Mouse (Mus musculus): ENCODE results near the gene Gm17334. TPM values are rescaled to one million over a fixed set of nuclear protein-coding genes. Genes with fewer than 3 reads are reported as not detected.

The Gm17334 gene
- polyA plus RNA-seq, 1 experiment from 2014 or later: not detected

DNA sequence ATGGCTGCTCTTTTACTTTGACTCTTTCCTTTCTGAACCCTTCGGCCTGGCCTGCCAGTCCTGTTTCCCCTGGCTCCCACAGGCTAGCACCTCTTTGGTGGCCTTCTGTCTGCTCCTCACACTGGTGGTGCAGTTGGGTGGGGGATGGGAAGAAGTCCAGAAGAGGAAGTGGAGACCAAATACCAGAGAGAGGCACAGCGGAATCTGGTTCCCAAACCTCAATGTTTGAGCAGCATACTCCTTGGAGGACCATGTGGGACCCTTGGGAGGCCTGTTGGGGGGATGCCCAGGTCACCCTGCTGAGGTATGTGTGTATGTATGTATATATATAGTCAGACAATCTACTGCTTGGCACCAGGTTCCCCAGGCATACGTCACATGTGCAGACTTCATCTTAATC is 21.0 kb upstream of the Gm17334 start:
- H3K9me3 ChIP-seq (replicated peaks): no peaks in the 10 kb centered on the region
- peaks cover 32% of the 10 kb centered on the region for H3K4me1 ChIP-seq
- no peak overlapping the region for H3K4me3 ChIP-seq
- 81% methylated on average over 3 of the region's 3 CpGs for WGBS
- H3K27me3 ChIP-seq (ENCODE audit: low read depth, poor library complexity, severe bottlenecking): no peaks in the 10 kb centered on the region
- no peak for DNase-seq (ENCODE audit: low spot score)
- no peaks in the 10 kb centered on the region for H3K36me3 ChIP-seq
- peak overlapping the region; percentile 53; the same call in 1 of the 2 replicates for H3K27ac ChIP-seq

DNA sequence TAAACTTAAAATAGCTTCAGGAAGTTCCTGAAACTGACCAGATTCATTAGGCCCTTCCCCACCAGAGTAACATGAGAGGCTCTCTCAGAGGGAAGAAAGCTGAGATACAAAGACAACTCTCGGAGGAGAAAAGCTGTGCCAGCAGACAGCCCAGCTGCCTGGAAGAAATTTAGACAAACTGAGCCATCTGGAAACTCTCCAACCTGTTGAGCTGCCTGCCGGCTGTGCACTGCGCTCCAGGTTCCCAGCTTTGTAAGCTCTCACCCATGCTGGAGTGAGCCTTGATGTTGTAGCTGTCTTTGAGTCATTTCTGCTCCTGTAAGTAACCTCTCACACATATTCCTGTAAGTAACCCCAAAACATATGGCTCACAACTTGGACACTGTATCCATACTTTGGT is 20.0 kb upstream of the Gm17334 start:
- Histone ChIP-seq H3K36me3 (no peaks in the 10 kb centered on the region), H3K4me3 (no peak overlapping the region), H3K4me1 (peaks cover 40% of the 10 kb centered on the region), H3K27ac (no peak overlapping the region), H3K9me3 (replicated peaks) (no peaks in the 10 kb centered on the region), H3K27me3 (ENCODE audit: low read depth, poor library complexity, severe bottlenecking) (no peaks in the 10 kb centered on the region)
- WGBS: 76% methylated on average over 3 of the region's 3 CpGs
- DNase-seq (ENCODE audit: low spot score): no peak

DNA sequence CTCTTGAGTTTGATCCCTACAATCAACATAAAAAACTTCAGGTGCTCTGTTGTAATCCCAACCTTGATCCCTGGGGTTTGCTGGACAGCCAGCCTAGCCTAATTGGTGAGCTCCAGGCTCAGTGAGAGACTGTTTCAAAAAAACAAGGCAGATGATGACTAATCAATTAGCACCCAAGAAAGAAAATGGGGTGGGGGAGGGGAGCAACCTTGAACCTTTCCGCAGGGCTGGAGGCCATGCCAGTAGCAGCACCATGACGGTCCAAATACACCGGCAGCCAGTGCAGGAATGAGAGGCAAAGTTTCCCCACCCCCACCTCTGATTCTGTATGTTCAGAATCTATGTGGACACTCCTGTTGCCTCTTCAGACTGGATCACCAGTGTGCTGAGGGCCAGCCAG is 16.3 kb upstream of the Gm17334 start:
- 77% methylated on average over 3 of the region's 3 CpGs for WGBS
- no peaks in the 10 kb centered on the region for H3K9me3 ChIP-seq (replicated peaks)
- no peak for DNase-seq (ENCODE audit: low spot score)
- no peaks in the 10 kb centered on the region for H3K36me3 ChIP-seq
- no peak overlapping the region for H3K27ac ChIP-seq
- peaks cover 23% of the 10 kb centered on the region for H3K4me1 ChIP-seq
- no peaks in the 10 kb centered on the region for H3K27me3 ChIP-seq (ENCODE audit: low read depth, poor library complexity, severe bottlenecking)
- H3K4me3 ChIP-seq: no peak overlapping the region

DNA sequence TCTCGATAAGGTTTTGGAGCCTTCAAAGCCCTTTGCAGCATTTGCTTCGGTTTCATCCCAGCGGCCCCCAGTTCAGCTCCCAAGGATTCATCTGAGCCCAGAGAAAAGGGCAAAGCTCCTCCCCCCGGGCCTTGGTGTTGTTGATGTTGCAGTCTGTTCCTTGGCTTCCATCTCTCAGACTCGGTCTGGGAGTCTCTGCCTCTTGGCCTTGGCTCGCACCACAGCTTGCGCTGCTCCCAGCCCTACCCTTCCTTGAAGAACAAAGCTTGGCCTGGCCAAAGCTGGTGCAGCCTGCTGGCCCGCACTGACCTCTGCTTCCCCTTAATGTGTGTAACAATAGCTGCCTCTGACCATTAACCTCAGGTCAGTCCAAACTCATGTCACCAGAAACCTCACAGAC is 15.2 kb upstream of the Gm17334 start:
- H3K36me3 ChIP-seq: no peaks in the 10 kb centered on the region
- H3K4me1 ChIP-seq: peaks cover 20% of the 10 kb centered on the region
- WGBS: 69% methylated on average over 8 of the region's 8 CpGs
- H3K4me3 ChIP-seq: no peak overlapping the region
- peak overlapping the region; percentile 11; the same call in 1 of the 2 replicates for H3K27ac ChIP-seq
- no peaks in the 10 kb centered on the region for H3K9me3 ChIP-seq (replicated peaks)
- DNase-seq (ENCODE audit: low spot score): no peak
- H3K27me3 ChIP-seq (ENCODE audit: low read depth, poor library complexity, severe bottlenecking): no peaks in the 10 kb centered on the region

DNA sequence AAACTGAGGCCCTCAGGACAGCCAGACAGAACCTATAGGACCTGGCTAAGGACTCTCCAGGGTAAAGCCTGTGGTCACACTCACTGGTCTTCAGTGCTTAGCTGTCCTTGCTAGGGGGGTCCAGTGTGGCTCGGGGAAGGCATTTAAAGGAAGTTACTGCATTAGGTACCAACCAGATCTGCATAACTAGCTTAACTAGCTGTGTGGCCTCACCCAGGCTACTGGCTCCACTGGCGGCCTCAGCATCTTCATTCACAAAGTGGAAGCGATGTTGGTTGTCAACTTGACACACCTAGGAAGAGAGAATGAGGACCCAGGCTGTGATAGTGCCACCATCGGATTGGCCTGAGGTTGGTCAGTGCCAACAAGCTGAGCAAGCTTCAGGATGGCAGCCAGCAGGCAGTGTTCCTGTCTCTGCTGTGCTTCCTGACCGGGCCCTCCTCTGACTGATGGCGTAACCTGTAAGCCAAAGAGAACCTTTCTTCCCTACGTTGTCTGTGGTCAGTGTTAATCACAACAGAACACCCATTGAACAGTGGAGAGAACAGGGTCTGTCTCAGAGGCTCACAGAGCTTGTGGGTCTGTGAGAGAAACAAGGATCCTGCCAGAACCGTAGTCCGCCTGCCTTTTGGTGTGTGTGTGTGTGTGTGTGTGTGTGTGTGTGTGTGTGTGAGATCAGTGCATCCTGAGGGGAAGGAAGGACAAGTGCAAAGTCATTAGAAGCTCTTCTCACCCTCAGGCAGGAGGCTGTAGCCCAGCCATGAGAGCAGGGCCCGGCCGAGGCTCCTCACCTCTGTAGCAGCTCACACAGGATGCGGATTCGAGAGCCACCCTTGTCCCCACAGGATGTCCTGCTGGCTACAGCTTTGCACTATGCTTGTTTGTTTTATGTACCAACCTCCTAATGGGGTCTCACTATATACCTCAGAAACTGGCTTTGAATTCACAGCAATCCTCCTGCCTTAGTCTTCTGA is 13.4 kb upstream of the Gm17334 start:
- DNase-seq (ENCODE audit: low spot score): no peak
- no peaks in the 10 kb centered on the region for H3K9me3 ChIP-seq (replicated peaks)
- H3K27me3 ChIP-seq (ENCODE audit: low read depth, poor library complexity, severe bottlenecking): no peaks in the 10 kb centered on the region
- WGBS: 86% methylated on average over 13 of the region's 13 CpGs
- H3K4me3 ChIP-seq: no peak overlapping the region
- H3K27ac ChIP-seq: no peak overlapping the region
- peaks cover 21% of the 10 kb centered on the region for H3K4me1 ChIP-seq
- H3K36me3 ChIP-seq: no peaks in the 10 kb centered on the region

DNA sequence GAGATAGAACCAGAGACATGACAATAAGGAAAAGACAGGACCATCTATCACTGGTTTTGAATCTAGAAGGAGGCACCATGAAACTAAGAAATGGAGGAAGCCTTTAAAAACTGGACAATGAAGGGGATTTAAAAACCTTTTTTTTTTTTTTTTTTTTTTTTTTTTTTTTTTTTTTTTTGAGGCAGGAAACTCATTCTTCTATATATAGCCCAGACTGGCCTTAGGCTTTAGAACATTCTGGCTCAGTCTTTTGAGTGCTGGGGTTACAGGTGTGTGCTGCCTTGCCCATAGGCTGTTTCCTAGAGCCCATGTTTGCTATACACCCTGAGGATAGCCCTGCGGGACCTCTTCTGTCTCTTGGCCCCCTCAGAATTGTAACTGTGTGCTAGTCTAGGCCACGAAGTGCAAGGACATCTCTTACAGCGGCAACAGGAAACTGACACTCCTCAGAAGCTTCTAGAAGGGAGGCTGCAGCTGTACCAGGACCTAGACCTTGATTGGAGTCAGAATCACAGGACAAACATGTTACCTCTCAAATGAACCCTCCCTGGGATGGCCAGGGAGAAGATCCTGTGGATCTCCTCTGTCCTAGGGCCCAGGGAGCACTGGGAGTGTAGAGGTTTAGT is 12.4 kb upstream of the Gm17334 start:
- no peak overlapping the region for H3K27ac ChIP-seq
- peaks cover 23% of the 10 kb centered on the region for H3K4me1 ChIP-seq
- 87% methylated on average over 3 of the region's 3 CpGs for WGBS
- H3K36me3 ChIP-seq: no peaks in the 10 kb centered on the region
- no peak for DNase-seq (ENCODE audit: low spot score)
- no peaks in the 10 kb centered on the region for H3K9me3 ChIP-seq (replicated peaks)
- H3K4me3 ChIP-seq: no peak overlapping the region
- H3K27me3 ChIP-seq (ENCODE audit: low read depth, poor library complexity, severe bottlenecking): no peaks in the 10 kb centered on the region

DNA sequence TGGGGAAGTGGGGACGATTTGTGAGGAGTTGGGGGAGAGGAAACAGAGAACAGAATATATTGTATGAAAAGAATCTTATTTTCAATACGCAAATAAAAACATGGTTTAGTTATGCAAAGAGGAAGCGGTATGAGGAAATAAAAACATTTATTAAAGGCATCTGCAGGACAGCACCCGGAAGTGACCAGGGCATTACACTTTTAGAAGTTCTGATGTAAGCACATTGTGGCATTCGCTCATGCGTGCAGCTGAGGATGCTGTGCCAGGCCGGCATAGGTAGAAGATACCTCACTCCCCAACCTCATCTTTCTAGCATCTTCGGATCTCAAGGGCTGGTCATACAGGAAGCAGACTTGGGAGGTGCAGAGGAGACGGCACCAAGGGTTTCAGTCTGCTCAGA is 10.3 kb upstream of the Gm17334 start:
- H3K4me1 ChIP-seq: peaks cover 12% of the 10 kb centered on the region
- H3K9me3 ChIP-seq (replicated peaks): no peaks in the 10 kb centered on the region
- H3K36me3 ChIP-seq: no peaks in the 10 kb centered on the region
- no peak overlapping the region for H3K27ac ChIP-seq
- DNase-seq (ENCODE audit: low spot score): no peak
- no peaks in the 10 kb centered on the region for H3K27me3 ChIP-seq (ENCODE audit: low read depth, poor library complexity, severe bottlenecking)
- WGBS: 93% methylated on average over 9 of the region's 9 CpGs
- no peak overlapping the region for H3K4me3 ChIP-seq

DNA sequence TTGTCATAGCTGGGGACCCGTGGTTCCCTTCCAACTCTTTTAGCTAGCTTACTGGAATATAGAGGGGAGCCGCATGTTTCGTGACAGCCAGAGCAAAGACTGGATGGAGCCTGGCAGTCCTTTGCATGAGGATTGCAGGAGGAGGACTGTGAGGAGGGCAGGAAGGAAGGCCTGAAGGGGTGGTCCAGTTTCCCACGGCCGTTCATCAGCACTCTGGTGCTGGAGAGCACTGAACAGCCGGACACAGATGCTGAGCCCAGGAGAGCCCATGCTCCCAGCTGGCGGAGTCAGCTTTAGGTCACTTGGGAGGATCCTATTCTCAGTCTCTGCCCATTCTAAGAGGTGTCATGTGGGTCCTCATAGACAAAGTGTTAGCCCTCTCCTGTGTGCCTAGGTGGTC is 9.0 kb upstream of the Gm17334 start:
- Histone ChIP-seq H3K27ac (no peak overlapping the region), H3K9me3 (replicated peaks) (no peaks in the 10 kb centered on the region), H3K27me3 (ENCODE audit: low read depth, poor library complexity, severe bottlenecking) (no peaks in the 10 kb centered on the region), H3K4me3 (no peak overlapping the region), H3K36me3 (no peaks in the 10 kb centered on the region), H3K4me1 (peaks cover 6% of the 10 kb centered on the region; the same call in 1 of the 2 replicates)
- no peak for DNase-seq (ENCODE audit: low spot score)
- WGBS: 93% methylated on average over 7 of the region's 7 CpGs

DNA sequence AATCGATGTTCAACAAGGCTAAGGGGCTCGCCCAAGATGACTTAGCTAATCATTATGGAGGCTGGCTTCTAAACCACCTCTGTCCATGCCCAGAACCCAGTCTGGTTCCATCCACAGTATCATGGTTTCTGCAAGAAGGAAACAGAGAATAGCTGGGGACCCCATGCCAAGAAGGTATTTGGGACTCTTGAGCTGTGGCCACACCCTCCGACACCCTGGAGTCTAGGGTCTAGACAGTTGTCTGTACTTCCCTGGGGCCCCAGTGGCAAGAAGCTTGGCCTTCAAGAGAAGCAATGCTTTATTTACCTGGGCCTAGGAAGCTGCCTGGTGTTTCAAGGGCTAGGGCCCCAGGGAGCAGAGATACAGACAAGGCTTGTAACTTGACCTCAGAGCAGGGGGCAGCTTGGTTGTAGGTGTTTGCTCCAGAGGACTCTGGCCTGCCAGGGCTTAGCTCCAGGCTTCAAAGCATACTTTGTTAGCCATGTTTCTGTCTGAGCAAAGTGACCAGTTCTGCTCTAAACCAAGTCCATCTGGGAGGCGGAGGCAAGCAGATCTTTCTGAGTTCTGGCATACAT is 8.3 kb upstream of the Gm17334 start:
- H3K27me3 ChIP-seq (ENCODE audit: low read depth, poor library complexity, severe bottlenecking): no peaks in the 10 kb centered on the region
- 90% methylated on average over 4 of the region's 4 CpGs for WGBS
- H3K4me3 ChIP-seq: no peak overlapping the region
- H3K4me1 ChIP-seq: peaks cover 6% of the 10 kb centered on the region; the same call in 1 of the 2 replicates
- H3K9me3 ChIP-seq (replicated peaks): no peaks in the 10 kb centered on the region
- H3K27ac ChIP-seq: no peak overlapping the region
- no peak for DNase-seq (ENCODE audit: low spot score)
- peaks cover 5% of the 10 kb centered on the region for H3K36me3 ChIP-seq

DNA sequence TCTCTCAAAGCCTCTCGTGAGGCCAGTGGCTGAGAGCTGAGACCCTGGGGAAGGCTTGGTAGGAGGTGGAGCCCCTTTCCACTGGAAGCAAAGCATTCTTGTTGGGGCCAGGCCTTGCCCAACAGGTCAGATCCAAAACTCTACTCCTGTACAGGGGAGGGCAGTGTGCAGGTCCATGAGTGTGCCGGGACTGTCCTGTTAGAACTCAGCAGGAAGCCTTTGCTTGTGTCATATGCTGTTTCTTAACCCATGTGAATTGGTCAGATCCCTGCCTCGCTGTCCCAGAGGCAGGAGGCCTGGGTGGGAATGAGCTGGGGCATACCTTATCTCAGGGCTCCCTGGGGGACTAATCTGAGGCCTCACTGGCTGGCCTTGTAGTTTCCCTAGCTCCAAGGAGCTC is 7.3 kb upstream of the Gm17334 start:
- H3K9me3 ChIP-seq (replicated peaks): no peaks in the 10 kb centered on the region
- H3K27me3 ChIP-seq (ENCODE audit: low read depth, poor library complexity, severe bottlenecking): no peaks in the 10 kb centered on the region
- H3K4me3 ChIP-seq: no peak overlapping the region
- DNase-seq (ENCODE audit: low spot score): no peak
- WGBS: 71% methylated on average over 3 of the region's 3 CpGs
- peaks cover 13% of the 10 kb centered on the region for H3K36me3 ChIP-seq
- no peak overlapping the region for H3K27ac ChIP-seq
- peaks cover 6% of the 10 kb centered on the region; the same call in 1 of the 2 replicates for H3K4me1 ChIP-seq

DNA sequence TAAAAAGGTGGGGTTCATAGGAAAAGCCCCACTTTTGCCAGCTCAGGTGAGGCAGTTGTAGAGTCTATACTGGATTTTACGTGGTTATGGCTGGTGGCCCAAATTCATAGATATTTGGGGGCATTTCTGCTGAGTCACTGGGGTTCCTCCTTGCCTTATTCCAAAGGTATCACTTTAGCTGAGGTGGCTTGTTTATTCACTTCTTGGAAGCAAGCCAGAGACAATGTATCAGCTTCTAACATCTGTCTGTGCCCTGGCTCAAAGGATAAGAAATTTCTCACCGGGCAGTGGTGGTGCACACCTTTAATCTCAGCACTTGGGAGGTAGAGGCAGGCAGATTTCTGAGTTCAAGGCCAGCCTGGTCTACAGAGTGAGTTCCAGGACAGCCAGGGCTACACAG is 6.8 kb upstream of the Gm17334 start:
- Histone ChIP-seq H3K36me3 (peaks cover 17% of the 10 kb centered on the region), H3K27ac (no peak overlapping the region), H3K4me1 (peaks cover 6% of the 10 kb centered on the region; the same call in 1 of the 2 replicates), H3K9me3 (replicated peaks) (no peaks in the 10 kb centered on the region), H3K27me3 (ENCODE audit: low read depth, poor library complexity, severe bottlenecking) (no peaks in the 10 kb centered on the region), H3K4me3 (no peak overlapping the region)
- no peak for DNase-seq (ENCODE audit: low spot score)
- 89% methylated on average over 2 of the region's 2 CpGs for WGBS

DNA sequence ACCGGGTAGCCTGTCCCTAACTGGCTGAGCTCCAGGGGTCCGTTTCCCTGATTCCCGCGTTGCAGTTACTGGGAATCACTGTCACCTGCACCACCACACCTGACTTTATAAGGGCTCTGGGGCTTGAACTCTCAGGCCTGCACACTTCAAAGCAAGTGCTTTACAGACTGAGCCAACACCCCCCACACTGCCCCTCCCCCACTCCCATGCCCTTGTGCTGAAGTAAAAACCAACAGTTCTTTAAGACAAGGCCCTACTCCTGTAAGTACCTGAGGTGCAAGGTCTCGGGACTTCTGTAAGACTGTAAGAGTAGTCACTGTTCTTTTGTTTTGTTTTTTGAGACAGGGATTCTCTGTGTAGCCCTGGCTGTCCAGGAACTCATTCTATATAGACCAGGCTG is 5.5 kb upstream of the Gm17334 start:
- Histone ChIP-seq H3K27me3 (ENCODE audit: low read depth, poor library complexity, severe bottlenecking) (no peaks in the 10 kb centered on the region), H3K4me1 (peaks cover 3% of the 10 kb centered on the region; the same call in 1 of the 2 replicates), H3K4me3 (no peak overlapping the region), H3K9me3 (replicated peaks) (no peaks in the 10 kb centered on the region), H3K27ac (no peak overlapping the region), H3K36me3 (peaks cover 31% of the 10 kb centered on the region)
- no peak for DNase-seq (ENCODE audit: low spot score)
- WGBS: 73% methylated on average over 5 of the region's 5 CpGs

DNA sequence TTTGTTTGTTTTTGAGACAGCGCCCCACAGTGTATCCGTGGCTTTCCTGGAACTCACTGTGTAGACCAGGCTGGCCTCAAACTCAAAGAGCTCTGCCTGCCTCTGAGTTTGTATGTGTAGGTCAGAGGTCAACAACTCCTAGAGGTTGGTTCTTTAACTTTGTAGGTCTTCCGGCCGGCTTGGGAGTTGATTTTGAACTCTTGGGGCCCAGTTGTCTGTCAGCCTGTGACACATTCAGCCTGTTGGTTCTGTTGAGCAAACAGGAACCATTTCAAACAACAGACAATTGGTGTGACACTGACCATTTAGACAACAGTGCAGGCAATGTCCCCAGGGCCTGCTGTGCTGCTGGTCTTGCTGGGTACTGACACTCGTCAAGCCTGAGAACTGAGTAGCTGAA is 4.7 kb upstream of the Gm17334 start:
- no peaks in the 10 kb centered on the region; the same call in 1 of the 2 replicates for H3K27me3 ChIP-seq (ENCODE audit: low read depth, poor library complexity, severe bottlenecking)
- peaks cover 32% of the 10 kb centered on the region for H3K36me3 ChIP-seq
- no peak for DNase-seq (ENCODE audit: low spot score)
- no peaks in the 10 kb centered on the region for H3K9me3 ChIP-seq (replicated peaks)
- no peak overlapping the region for H3K27ac ChIP-seq
- H3K4me3 ChIP-seq: no peak overlapping the region
- H3K4me1 ChIP-seq: peaks cover 3% of the 10 kb centered on the region; the same call in 1 of the 2 replicates
- 67% methylated on average over 5 of the region's 5 CpGs for WGBS
